ENCODE assay signal across 8 mouse cellular contexts in genomic region chr8:105170041-105170380, GRCm38 (mm10). TPM values are rescaled to one million over a fixed set of nuclear protein-coding genes. Genes with fewer than 3 reads are reported as not detected.
DNase-seq lines count a peak whose midpoint lies in the region; ATAC-seq and TF ChIP-seq lines count a peak whose summit lies in the region.

No protein-coding gene starts in this region.

- no peak overlapping the region for H3K9ac ChIP-seq in liver, embryonic 14.5 days (replicated peaks)
- peak overlapping the region; percentile 74 for H3K9ac ChIP-seq in stomach, embryonic 16.5 days (ENCODE audit: low read length)

- TF ChIP-seq POLR2A in cerebellum, adult 2 months (IDR thresholded peaks at IDR 0.05; ENCODE audit: borderline replicate concordance, insufficient read depth, low read length) = no peak
- no peak for TF ChIP-seq POLR2A in testis, adult 2 months (IDR thresholded peaks at IDR 0.05; ENCODE audit: control insufficient read depth, low read depth, low read length)

- peak overlapping the region; percentile 88 for H3K4me3 ChIP-seq in cerebellum, adult 2 months (replicated peaks; ENCODE audit: insufficient read depth, low read depth, low read length)
- peak overlapping the region; percentile 76 for H3K4me3 ChIP-seq in testis, adult 2 months (ENCODE audit: control insufficient read depth, low read depth, low read length)
- H3K4me3 ChIP-seq in liver, embryonic 14.5 days (ENCODE audit: insufficient read depth in 1 of 2, low read depth in 2 of 2, low read length in 2 of 2) = peak overlapping the region; percentile 23 to 55
- H3K4me3 ChIP-seq in stomach, embryonic 16.5 days (replicated peaks; ENCODE audit: low read length) = peak overlapping the region; percentile 90

- no peaks in the 10 kb centered on the region for H3K4me1 ChIP-seq in cerebellum, adult 2 months (ENCODE audit: control insufficient read depth, insufficient read depth, low read length)
- H3K4me1 ChIP-seq in testis, adult 2 months (ENCODE audit: control insufficient read depth, insufficient read depth, low read length) = peaks cover 2% of the 10 kb centered on the region
- H3K4me1 ChIP-seq in liver, embryonic 14.5 days (replicated peaks; ENCODE audit: control insufficient read depth in 2 of 2, insufficient read depth in 2 of 2, low read length in 1 of 2) = no peaks in the 10 kb centered on the region
- peaks cover 4% of the 10 kb centered on the region; the same call in 1 of the 2 replicates for H3K4me1 ChIP-seq in stomach, embryonic 16.5 days (ENCODE audit: control insufficient read depth, insufficient read depth, low read length)

- peak overlapping the region; percentile 24; the same call in 1 of the 2 replicates for H3K27ac ChIP-seq in cerebellum, adult 2 months (ENCODE audit: insufficient read depth, low read length)
- H3K27ac ChIP-seq in testis, adult 2 months (ENCODE audit: control insufficient read depth, insufficient read depth, low read depth, low read length) = 0 out of 2 replicates have a peak overlapping the region, but pooled peaks have one; percentile 7
- H3K27ac ChIP-seq in liver, embryonic 14.5 days = no peak overlapping the region
- H3K27ac ChIP-seq in stomach, embryonic 16.5 days (ENCODE audit: low read length) = peak overlapping the region; percentile 98

- no peak for TF ChIP-seq EP300 in liver, embryonic 14.5 days (IDR thresholded peaks at IDR 0.05; ENCODE audit: low read depth)

- no peak for DNase-seq in cerebellum, adult 2 months
- DNase-seq in cerebellum, adult 9-11 months = no peak
- DNase-seq in testis, postnatal 14 days (ENCODE audit: low spot score) = no peak
- no peak for DNase-seq in liver, embryonic 14.5 days (ENCODE audit: low read depth in 3 of 3, low spot score in 3 of 3)
- no peak for DNase-seq in spleen, postnatal 4 days (ENCODE audit: low spot score in 2 of 2)
- DNase-seq in layer of hippocampus, postnatal 10 days (ENCODE audit: low spot score in 2 of 2) = no peak

- 5% methylated on average over 5 of the region's 5 CpGs for WGBS in cerebellum, adult 2 months
- WGBS in liver, embryonic 14.5 days (ENCODE audit: insufficient replicate concordance) = 2% methylated on average over 5 of the region's 5 CpGs
- 2% methylated on average over 5 of the region's 5 CpGs for WGBS in stomach, embryonic 16.5 days

- ATAC-seq in liver, embryonic 14.5 days (ENCODE audit: insufficient read depth) = peak; percentile 7; the same call in 1 of the 2 replicates
- 0 out of 2 replicates have a peak, but pooled peaks have one; percentile 1 for ATAC-seq in stomach, embryonic 16.5 days (ENCODE audit: insufficient read depth, low FRiP score)

- peak overlapping the region; percentile 64 for H3K4me2 ChIP-seq in liver, embryonic 14.5 days (ENCODE audit: low read depth)
- peak overlapping the region; percentile 79 for H3K4me2 ChIP-seq in stomach, embryonic 16.5 days (ENCODE audit: low read depth, low read length)

- TF ChIP-seq CTCF in cerebellum, adult 2 months (IDR thresholded peaks at IDR 0.05; ENCODE audit: borderline replicate concordance, insufficient read depth, low read depth, low read length) = no peak
- TF ChIP-seq CTCF in testis, adult 2 months (IDR thresholded peaks at IDR 0.05; ENCODE audit: control insufficient read depth, insufficient read depth, insufficient replicate concordance, low read depth, low read length) = no peak
- no peak for TF ChIP-seq CTCF in liver, embryonic 14.5 days (IDR thresholded peaks at IDR 0.05; ENCODE audit: low read depth)

- H3K27me3 ChIP-seq in cerebellum, adult 2 months (ENCODE audit: control insufficient read depth, insufficient read depth, low read length) = no peaks in the 10 kb centered on the region
- H3K27me3 ChIP-seq in testis, adult 2 months (ENCODE audit: control insufficient read depth, insufficient read depth, low read length) = no peaks in the 10 kb centered on the region
- H3K27me3 ChIP-seq in liver, embryonic 14.5 days (ENCODE audit: control insufficient read depth, insufficient read depth, low read length) = peaks cover 29% of the 10 kb centered on the region
- no peaks in the 10 kb centered on the region for H3K27me3 ChIP-seq in stomach, embryonic 16.5 days (ENCODE audit: control insufficient read depth, insufficient read depth, low read length)

- no peaks in the 10 kb centered on the region for H3K36me3 ChIP-seq in testis, adult 2 months (ENCODE audit: control insufficient read depth, insufficient read depth, low read length)
- no peaks in the 10 kb centered on the region for H3K36me3 ChIP-seq in liver, embryonic 14.5 days (replicated peaks; ENCODE audit: control insufficient read depth, insufficient read depth, low read depth)
- no peaks in the 10 kb centered on the region for H3K36me3 ChIP-seq in stomach, embryonic 16.5 days (ENCODE audit: control insufficient read depth, insufficient read depth, low read length)

- no peaks in the 10 kb centered on the region for H3K9me3 ChIP-seq in liver, embryonic 14.5 days (ENCODE audit: control insufficient read depth, low read length)
- no peaks in the 10 kb centered on the region for H3K9me3 ChIP-seq in stomach, embryonic 16.5 days (replicated peaks; ENCODE audit: control insufficient read depth, low read length)

RNA-seq across cellular contexts. Expression of gene Cbfb, which starts 0.5 kb away (rescaled TPM):
- 14.5 and 15.1 TPM in 2 replicates for polyA plus RNA-seq in cerebellum, adult 2 months (2012; rRNA removed)
- 7.0 and 7.7 TPM in 2 replicates for polyA plus RNA-seq in testis, adult 2 months (2012; rRNA removed)
- 3.6 and 5.8 TPM in 2 replicates for polyA plus RNA-seq in liver, embryonic 14.5 days (2012; rRNA removed)
- 7.5 and 7.8 TPM in 2 replicates for polyA plus RNA-seq in liver, embryonic 14.5 days (2014; fragmentation: Nextera tagmentation; extraction: Ambion mirVana)
- 41.8 and 46.1 TPM in 2 replicates for polyA plus RNA-seq in stomach, embryonic 16.5 days (2015; fragmentation: Nextera tagmentation; extraction: Ambion mirVana)
- total RNA-seq in layer of hippocampus, postnatal 10 days (2021) = 10 to 100 TPM; 32.1 to 35.7 TPM

RNA-seq across cellular contexts. Expression of gene Ces4a, which starts 38.4 kb away (rescaled TPM):
- 0.07 TPM in 1 of 2 replicates, not detected in the other for polyA plus RNA-seq in cerebellum, adult 2 months (2012; rRNA removed)
- 0.19 TPM in 2 replicates for polyA plus RNA-seq in testis, adult 2 months (2012; rRNA removed)
- polyA plus RNA-seq in liver, embryonic 14.5 days (2012; rRNA removed) = not detected in 2 replicates
- not detected in 2 replicates for polyA plus RNA-seq in liver, embryonic 14.5 days (2014; fragmentation: Nextera tagmentation; extraction: Ambion mirVana)
- not detected in 2 replicates for polyA plus RNA-seq in stomach, embryonic 16.5 days (2015; fragmentation: Nextera tagmentation; extraction: Ambion mirVana)
- total RNA-seq in layer of hippocampus, postnatal 10 days (2021) = not detected

RNA-seq across cellular contexts. Expression of gene D230025D16Rik, which starts 54.9 kb away (rescaled TPM):
- polyA plus RNA-seq in cerebellum, adult 2 months (2012; rRNA removed) = 34.9 and 36.4 TPM in 2 replicates
- polyA plus RNA-seq in testis, adult 2 months (2012; rRNA removed) = 6.4 and 7.8 TPM in 2 replicates
- polyA plus RNA-seq in liver, embryonic 14.5 days (2012; rRNA removed) = 10.7 and 11.9 TPM in 2 replicates
- 14.7 and 16.7 TPM in 2 replicates for polyA plus RNA-seq in liver, embryonic 14.5 days (2014; fragmentation: Nextera tagmentation; extraction: Ambion mirVana)
- polyA plus RNA-seq in stomach, embryonic 16.5 days (2015; fragmentation: Nextera tagmentation; extraction: Ambion mirVana) = 29.1 and 30.1 TPM in 2 replicates
- 10 to 100 TPM; 24.5 to 26.6 TPM for total RNA-seq in layer of hippocampus, postnatal 10 days (2021)

Comparison
In these comparisons a context has a peak if more than half of its experiments do, and no peak if none do; other contexts are left out.
1. H3K4me3 ChIP-seq: peak in every context shown above with its lines; median percentile 90 in stomach, embryonic 16.5 days; 88 in cerebellum, adult 2 months; 76 in testis, adult 2 months; 39 in liver, embryonic 14.5 days.